Mouse (Mus musculus) MEL (cell line): ENCODE results near the gene Myo3b.

ENCODE experiments used
- CTCF ChIP-seq, 3 experiments: IDR thresholded peaks in 2 of 3; conservative IDR thresholded peaks in 1 of 3; 2 replicates each; pipeline ENCODE4 v1.5.1; 2011 to 2012; ENCODE audit warnings: low read length in 3 of 3, low read depth in 2 of 3, mild to moderate bottlenecking in 2 of 3, improper control_type of control experiment in 1 of 3, inconsistent platforms in 1 of 3, mixed read lengths in 1 of 3, moderate library complexity in 1 of 3; ENCODE audit not compliant: control insufficient read depth in 1 of 3, insufficient read depth in 1 of 3, poor library complexity in 1 of 3, severe bottlenecking in 1 of 3
- EP300 ChIP-seq, 2 experiments: IDR thresholded peaks; 2 replicates each; pipeline ENCODE4 v1.6.1; 2011; ENCODE audit warnings: improper control_type of control experiment in 2 of 2, low read length in 2 of 2, low read depth in 1 of 2, mild to moderate bottlenecking in 1 of 2
- MXI1 ChIP-seq: IDR thresholded peaks from 2 replicates; pipeline ENCODE4 v1.6.1; 2011; ENCODE audit warnings: mild to moderate bottlenecking, low read depth, low read length, improper control_type of control experiment
- POLR2A ChIP-seq, 2 experiments: IDR thresholded peaks; 2 replicates each; pipeline ENCODE4 v1.6.1; 2011 to 2012; ENCODE audit warnings: low read length in 2 of 2, mild to moderate bottlenecking in 2 of 2, control low read depth in 1 of 2, improper control_type of control experiment in 1 of 2, low read depth in 1 of 2, moderate library complexity in 1 of 2; ENCODE audit not compliant: control insufficient read depth in 1 of 2, insufficient read depth in 1 of 2, poor library complexity in 1 of 2
- RAD21 ChIP-seq: IDR thresholded peaks from 2 replicates; pipeline ENCODE4 v1.6.1; 2011; ENCODE audit warnings: mild to moderate bottlenecking, low read depth, low read length, improper control_type of control experiment
- RCOR1 ChIP-seq: IDR thresholded peaks from 2 replicates; pipeline ENCODE4 v1.6.1; 2012; ENCODE audit warnings: low read depth, mild to moderate bottlenecking, inconsistent platforms, low read length, improper control_type of control experiment
- USF2 ChIP-seq, 2 experiments: IDR thresholded peaks; 2 replicates each; pipeline ENCODE4 v1.6.1; 2011 to 2012; ENCODE audit warnings: improper control_type of control experiment in 2 of 2, low read length in 2 of 2, borderline replicate concordance in 1 of 2, inconsistent platforms in 1 of 2, low read depth in 1 of 2, mild to moderate bottlenecking in 1 of 2; ENCODE audit not compliant: insufficient read depth in 1 of 2

DNA sequence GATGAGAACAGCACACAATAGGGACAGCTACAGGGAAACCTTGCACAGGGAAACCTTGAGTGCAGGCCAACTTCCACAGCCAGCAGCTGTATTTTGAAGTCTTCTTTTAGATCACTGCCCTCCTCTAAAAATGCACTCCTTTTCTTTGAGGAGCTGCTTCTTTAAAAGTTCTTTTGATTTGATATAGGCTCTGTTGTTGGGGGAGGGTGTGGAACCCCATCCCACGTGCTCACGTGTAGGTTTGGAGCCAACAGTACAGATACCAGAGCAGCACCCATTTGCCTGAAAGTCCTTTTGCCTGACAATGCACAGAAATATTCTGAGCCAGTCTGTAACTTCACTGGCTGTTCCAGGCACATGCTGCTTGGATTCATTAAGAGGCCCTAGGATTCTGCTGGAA is 7.5 kb upstream of the Myo3b start:
- TF ChIP-seq RCOR1 = no peak
- no peak for TF ChIP-seq CTCF (IDR thresholded peaks at IDR 0.05 in 2 of 3, conservative IDR thresholded peaks at IDR 0.05 in 1 of 3; ENCODE audit: control insufficient read depth in 1 of 3, insufficient read depth in 1 of 3, low read depth in 2 of 3, low read length in 3 of 3, poor library complexity in 1 of 3, severe bottlenecking in 1 of 3)
- TF ChIP-seq POLR2A (IDR thresholded peaks at IDR 0.05; ENCODE audit: control insufficient read depth in 1 of 2, insufficient read depth in 1 of 2, low read depth in 1 of 2, low read length in 2 of 2, poor library complexity in 1 of 2) = no peak
- TF ChIP-seq MXI1 = no peak
- TF ChIP-seq USF2 (IDR thresholded peaks at IDR 0.05; ENCODE audit: borderline replicate concordance in 1 of 2, insufficient read depth in 1 of 2, low read depth in 1 of 2, low read length in 2 of 2) = no peak
- no peak for TF ChIP-seq EP300 (IDR thresholded peaks at IDR 0.05; ENCODE audit: low read depth in 1 of 2, low read length in 2 of 2)
- TF ChIP-seq RAD21 = no peak
